Mouse (Mus musculus) liver, embryonic 14.5 days (tissue): ENCODE data around the gene Tacr2.

Source experiments
- CTCF ChIP-seq: IDR thresholded peaks from 2 replicates; pipeline ENCODE4 v1.5.1; 2016; ENCODE audit warnings: antibody characterized with exemption, low read depth, control low read depth
- EP300 ChIP-seq: IDR thresholded peaks from 2 replicates; pipeline ENCODE4 v1.6.1; 2016; ENCODE audit warnings: antibody characterized with exemption, low read depth

GRCm38 (mm10) chr10:62202574-62202973 lies 49.7 kb upstream of the Tacr2 start:
- TF ChIP-seq CTCF (no peak), EP300 (no peak)
